Mouse (Mus musculus) gastrocnemius, postnatal 4 days (tissue): ENCODE data around the gene Gm10803. TPM values are rescaled to one million over a fixed set of nuclear protein-coding genes. Genes with fewer than 3 reads are reported as not detected.
"Not testable (repeated sequence)": the region's sequence is repeated elsewhere in the genome, so short reads cannot be mapped to it uniquely, and the experiment has no call there.

Experiments used
- DNase-seq, 2 experiments: peaks; one replicate each; pipeline ENCODE4 v3.0.0; 2021 to 2022; ENCODE audit warnings: low spot score in 2 of 2, mixed read lengths in 2 of 2
- long read RNA-seq, 2 experiments: library from polyadenylated mRNA; stranded (forward); transcript quantifications; one replicate each; pipeline ENCODE4 v2.0.0; 2021
- total RNA-seq, 2 experiments: library from RNA; stranded (reverse); gene quantifications; 2 replicates each; pipeline ENCODE4 v1.2.3; 2021

Gm10803 gene
- total RNA-seq, result not detected
- long read RNA-seq, experiment 1, result 0 reads
- long read RNA-seq, experiment 2, result 0 reads

- DNase-seq, result not testable (repeated sequence)
Measured at GRCm38 (mm10) chr2:93560268-93560667, at the start of gene Gm10803. Gene Gm10803 (plus strand): TSS chr2:93560568.

- no peak for DNase-seq
Measured at GRCm38 (mm10) chr2:93510839-93511238, 49.5 kb upstream of the Gm10803 start.

DNA sequence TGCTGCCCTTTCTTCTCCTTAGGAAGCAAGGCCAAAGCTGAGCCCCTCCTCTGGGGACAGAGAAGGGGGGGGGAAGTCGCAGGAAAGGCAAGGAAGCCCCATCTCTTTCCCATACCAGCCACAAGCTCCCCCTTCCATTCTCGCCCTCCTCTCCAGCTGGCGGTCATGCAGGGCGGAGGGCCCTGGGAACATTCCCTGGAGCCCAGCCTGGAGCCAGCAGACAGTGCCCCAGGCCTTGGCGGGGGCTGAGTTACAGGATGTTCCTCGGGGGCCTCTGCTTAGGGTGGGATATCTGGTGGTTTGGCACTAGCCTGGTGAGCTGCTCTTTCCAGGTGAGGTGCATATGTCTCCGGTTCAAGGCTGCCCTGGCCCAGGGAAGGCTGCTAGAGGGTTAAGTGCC, 48.2 kb upstream of the Gm10803 start:
- DNase-seq, result no peak

DNA sequence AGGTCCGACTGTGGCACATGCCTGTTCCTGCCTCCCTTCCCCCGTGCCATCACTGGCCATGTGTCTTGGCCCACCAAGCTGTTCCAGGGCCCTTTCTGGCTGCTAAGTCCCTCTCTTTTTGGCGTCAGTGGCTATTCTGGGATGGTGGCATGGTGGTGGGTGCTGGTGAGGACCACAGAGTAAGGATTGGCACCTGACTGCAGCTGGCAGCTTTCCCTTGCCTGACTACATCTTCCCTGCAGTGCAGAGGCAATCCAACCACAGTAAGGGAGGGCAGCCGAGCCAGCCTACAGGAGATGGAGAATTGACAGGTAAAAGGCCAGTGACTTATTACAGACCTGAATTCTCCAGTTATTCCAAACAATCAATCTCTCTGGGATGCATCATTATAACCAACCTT, 45.1 kb upstream of the Gm10803 start:
- no peak for DNase-seq

DNA sequence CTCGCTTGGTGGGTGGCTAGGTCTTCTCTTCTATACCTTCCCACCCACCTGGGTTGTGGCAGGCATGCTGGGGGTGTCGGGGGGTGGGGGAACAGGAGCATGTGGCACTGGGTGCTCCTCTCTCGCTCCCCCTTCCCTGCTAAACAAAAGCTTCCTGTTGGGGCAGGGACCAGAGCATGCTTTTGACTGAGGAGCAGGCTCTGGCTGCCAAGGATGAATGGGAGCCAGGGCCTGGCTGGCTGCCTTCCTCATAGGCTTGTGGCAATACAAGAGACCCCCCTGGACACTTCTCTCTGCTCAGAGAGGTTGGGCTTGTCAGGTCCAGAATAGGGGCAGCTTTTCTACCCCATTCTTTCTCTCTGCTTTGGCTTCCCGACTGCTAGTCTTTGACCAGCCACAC, 39.3 kb upstream of the Gm10803 start:
- DNase-seq, result no peak

DNA sequence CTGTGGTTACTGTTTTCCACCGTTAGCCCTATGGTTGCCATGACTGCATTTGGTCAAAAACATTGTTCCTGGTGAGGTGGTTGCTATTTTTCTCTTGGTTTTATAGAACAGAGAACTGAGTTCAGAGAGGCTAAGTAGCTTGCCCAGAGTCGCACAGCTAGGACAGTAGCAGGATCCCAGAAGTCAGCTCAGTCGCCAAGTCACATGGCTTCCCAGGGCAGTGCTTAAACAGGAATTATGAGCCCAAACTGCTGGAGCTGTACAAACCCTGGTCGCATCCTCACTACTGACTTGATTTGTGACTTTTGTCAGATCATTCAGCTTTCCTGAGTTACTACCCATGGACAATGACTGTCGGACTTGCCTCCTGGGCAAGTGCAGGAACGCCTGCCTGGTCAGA, 38.8 kb upstream of the Gm10803 start:
- no peak for DNase-seq

- DNase-seq, result no peak
Measured at GRCm38 (mm10) chr2:93522005-93522404, 38.4 kb upstream of the Gm10803 start.

DNA sequence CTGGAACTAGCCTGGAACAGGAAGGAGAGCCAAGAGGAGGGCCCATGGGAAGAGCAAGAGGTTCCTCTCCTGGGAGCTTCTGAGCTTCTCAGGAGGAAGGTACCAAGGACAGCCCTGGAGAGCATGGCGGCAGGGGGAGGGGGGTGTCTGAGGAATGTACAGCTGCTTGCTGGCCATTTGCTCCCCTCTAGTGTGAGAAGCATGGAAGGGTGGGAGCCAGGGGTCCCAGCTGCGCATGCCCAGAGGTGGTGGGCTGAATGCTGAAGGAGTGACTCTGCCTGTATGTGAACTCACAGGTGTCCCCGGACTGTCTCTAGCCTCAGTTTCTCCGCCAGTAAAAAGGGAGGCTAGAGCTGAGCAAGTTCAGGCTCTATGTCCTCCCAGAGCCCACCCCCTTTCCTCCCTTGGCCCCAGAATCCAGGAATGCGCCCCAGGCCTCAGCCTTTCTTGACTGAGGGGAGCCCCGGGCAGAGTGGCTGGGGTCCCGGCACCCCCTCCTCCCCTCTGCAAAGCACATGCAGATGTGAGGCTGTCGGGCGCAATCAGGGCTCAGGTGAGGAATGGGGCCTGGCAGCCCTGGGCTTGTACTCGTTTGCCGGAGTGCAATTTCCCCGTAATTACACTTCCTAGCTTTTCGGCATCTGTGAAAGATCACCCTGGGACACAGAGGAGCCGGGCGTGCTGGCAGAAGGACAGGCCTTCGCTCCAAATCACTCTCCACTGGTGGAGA, 35.2 kb upstream of the Gm10803 start:
- no peak for DNase-seq

DNA sequence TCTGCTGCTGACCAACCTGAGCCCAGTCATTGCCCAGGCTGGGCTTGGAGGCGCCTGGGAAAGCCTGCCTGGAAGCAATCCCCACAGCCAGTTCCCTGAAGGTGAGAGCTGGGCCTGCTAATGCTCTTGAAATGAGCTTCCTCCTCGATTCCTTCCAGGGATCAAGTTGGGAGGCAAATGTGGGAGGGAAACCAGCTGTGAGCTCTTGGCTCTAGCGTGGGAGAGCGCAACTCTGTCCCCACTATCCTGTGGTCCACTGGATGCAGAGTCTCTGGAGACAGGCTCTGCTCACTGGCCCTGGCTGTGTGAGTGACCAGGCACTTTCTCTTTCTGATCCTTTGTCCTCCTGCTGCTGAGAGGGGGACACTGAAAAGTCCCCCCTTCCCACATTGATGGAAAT, 30.8 kb upstream of the Gm10803 start:
- DNase-seq, result no peak

DNA sequence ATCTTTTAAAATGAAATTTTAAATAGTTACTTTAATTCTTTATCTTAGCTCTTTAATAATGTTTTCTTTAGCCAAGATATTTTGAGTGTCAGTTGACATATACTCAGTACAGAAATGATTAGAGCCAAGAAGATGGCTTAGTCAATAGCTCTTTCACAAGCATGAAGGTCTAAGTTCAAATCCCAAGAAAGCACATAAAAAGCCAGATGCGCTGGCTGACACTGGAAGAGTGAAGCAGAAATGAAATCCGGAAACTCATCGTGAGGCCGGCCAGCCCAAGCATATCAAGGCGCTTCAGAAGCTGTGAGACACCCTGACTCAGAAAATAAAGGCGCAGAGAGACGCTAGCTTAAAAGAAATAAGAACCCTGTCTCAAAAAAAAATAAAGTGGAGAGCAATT, 26.5 kb upstream of the Gm10803 start:
- no peak for DNase-seq

DNA sequence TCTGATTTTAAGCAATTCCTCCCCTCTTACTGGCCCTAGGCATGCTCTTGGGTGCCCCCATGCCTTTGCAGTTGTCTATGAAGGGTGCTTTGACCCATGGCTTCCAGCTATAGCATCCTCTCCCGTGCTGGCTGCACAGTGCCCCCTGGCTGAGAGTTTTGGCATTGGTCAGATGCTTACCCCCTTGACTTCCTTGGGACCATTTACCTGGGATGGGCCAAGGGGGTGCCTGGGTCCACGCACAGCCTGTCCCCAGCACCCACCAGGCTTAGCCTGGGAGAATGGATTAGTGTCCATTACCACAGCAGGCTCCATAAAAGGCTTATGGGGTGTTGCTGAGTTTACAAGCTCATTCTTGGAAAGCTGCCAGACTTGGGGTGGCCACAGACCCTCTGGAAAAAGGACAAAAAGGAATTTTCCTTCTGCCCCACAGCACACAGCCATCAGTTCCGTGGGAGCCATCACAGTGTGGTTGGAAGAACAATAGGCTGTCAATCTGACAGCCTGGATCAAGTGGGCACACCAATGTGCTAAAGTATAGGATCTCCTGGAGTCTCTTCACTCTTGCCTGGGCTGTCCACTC, 22.9 kb upstream of the Gm10803 start:
- no peak for DNase-seq

DNA sequence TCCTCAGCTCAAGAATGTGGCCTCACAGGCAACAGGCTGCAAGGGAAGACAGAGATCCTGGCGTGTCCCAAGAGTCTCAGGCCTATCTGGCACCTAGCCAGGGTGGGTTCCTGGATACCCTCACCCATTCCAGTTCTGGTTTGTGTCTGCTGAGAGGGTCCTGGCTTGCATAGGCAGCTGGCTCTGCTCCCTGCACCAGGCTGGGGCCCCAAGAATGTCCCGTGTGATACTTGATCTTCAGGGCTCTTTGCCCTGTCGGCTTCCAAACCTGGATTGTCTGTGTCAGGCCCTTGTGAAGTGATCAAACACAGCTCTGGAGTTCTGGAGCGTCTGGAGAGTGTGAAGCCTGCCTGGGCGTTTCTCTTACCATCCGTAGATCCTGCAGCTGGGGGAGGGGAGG, 22.2 kb upstream of the Gm10803 start:
- no peak for DNase-seq

GRCm38 (mm10) chr2:93541771-93542170, 18.6 kb upstream of the Gm10803 start:
- no peak for DNase-seq

DNA sequence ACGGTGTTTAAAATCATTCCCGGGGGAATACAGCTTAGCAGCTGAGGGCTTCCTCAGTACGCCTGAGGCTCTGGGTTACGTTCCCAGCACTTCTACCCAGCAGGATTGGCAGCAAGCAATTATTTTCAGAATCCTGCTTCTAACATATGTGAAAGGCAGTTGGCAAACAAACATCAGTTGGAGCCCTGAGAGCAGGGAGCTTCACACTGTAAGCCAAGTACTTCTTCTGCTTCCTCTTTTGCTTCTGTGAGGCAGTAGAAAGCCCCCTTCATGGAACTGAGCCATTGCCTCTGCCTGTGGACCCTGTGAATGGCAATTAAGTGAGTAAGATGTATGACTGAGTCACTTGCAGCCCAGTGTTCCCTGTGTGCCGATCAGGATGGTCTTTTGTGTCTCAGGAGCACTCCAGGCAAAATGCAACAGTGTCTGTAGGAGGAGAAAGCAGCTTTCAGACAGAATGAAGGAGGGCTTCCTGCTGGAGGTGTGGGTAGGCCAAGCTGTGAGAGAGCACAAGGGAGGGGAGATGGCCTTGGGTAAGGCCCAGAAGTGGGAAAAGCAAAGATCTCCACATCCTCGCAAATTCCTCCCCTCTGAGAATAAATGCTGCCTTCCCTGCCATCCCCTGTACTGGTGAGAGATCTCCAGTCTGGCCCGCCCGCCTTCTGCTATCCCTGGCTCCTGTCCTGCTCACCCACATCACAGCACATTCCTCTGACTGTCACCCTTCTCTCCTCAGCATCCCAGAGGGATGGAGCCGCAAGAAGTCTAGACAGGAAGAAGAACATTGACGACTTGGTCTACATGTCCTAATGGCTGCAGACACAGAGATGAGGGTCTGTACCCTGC, 7.5 kb upstream of the Gm10803 start:
- DNase-seq, result no peak

GRCm38 (mm10) chr2:93553905-93554304, 6.5 kb upstream of the Gm10803 start:
- DNase-seq, result no peak

DNA sequence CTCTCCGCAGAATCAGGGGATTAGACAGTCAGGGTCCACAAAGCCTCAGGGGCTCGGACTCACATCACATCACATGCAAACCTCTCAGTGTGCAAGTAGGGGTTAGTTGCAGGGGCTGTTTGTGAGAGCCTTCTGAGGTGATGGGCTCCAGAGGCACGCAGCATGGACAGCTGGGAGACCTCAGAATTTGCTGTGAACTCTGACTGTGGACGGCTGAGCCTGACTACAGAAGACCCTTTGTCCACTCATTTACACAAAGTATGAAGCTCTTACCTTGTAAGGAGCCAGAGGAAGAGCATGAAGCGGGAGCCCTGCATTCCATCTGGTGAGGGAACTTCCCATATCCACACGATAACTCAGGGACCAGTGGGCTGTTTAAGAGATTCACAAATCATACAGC, 5.3 kb downstream of the Gm10803 start:
- no peak for DNase-seq

- peak; percentile 35 to 55 for DNase-seq
Measured at GRCm38 (mm10) chr2:93567675-93568074, 7.3 kb downstream of the Gm10803 start.

DNA sequence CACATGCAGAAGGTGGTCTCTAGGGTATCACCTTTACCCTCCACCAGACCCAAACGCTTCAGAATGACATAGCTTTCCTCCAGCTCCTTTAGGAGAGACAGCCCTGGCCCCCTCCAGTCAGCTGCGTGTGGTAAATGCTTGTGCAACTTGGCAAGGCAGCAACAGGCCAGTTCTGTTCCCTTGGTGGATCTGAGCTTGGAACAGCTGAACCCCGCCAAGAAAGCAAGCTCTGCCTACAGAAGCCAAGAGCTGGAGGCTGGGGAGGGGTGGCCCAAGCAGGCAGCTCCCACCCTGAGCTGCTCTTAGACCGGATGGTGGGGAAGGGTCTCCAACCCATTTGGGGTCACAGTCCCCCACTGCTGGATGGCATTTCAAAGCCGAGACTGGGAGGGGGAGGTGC, 12.2 kb downstream of the Gm10803 start:
- peak in 1 of 2 experiments; percentile 24 for DNase-seq

GRCm38 (mm10) chr2:93581271-93581670, 20.9 kb downstream of the Gm10803 start:
- DNase-seq, result no peak

DNA sequence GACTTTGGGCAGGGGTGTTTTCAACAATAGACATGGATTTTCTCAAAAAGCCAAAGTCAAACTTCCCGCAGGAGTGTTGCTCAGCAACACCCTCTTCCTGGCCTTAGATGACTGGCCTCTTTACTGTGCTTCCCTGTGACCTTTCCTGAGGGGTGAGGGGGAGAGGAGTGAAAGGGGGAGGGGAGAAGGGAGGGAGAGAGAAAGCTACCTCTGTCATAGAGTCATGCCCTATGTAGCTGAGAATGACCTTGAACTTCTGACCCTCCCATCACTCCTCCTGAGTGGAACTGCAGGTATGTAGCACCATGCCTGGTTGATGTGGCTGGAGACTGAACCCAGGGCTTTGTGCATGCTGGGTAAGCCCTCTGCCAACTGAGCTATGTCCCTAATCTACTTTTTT, 25.5 kb downstream of the Gm10803 start:
- DNase-seq, result no peak

DNA sequence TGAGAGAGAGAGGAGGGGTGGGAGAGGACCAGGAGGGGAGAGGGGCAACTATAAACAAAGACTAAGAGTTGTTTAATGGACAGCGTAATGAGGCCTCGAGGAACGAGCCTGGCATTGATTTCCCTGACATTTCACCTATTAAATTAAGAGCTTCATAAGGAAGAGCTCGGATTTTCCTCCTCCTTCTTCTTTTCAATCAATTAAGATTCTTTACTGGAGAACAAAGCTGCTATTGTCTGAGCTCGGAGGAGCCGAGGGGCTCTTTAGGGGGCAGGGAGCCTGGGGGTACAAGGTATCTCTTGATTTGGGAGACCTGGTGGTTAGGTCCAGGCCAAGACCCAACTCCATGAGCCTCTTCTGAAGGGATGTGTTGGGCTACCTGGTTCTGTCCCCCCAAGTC, 27.1 kb downstream of the Gm10803 start:
- DNase-seq, result no peak

GRCm38 (mm10) chr2:93589875-93590274, 29.5 kb downstream of the Gm10803 start:
- DNase-seq, result no peak
